Mouse (Mus musculus): ENCODE results near the gene Mapk1. TPM values are rescaled to one million over a fixed set of nuclear protein-coding genes. Genes with fewer than 3 reads are reported as not detected.
A peak's percentile ranks its signal among the peaks of the same experiment; 100 is the strongest.

Mapk1 gene
- polyA plus RNA-seq (2015; fragmentation: Nextera tagmentation; extraction: Ambion mirVana), result 166 and 169 TPM in 2 replicates

- WGBS, result 0% methylated on average over 33 of the region's 35 CpGs
- H3K4me1 ChIP-seq (replicated peaks), result peaks cover 29% of the 10 kb centered on the region
- H3K27ac ChIP-seq, result peak within 1 kb of the TSS; percentile 97
- H3K27me3 ChIP-seq, result no peaks in the 10 kb centered on the region
- peak; percentile 98 for ATAC-seq (ENCODE audit: low FRiP score)
- peak within 1 kb of the TSS; percentile 100 for H3K4me3 ChIP-seq
- H3K9ac ChIP-seq, result peak within 1 kb of the TSS; percentile 97
- peak within 1 kb of the TSS; percentile 70 for H3K4me2 ChIP-seq
- peaks cover 6% of the 10 kb centered on the region; the same call in 1 of the 2 replicates for H3K36me3 ChIP-seq
- H3K9me3 ChIP-seq, result no peaks in the 10 kb centered on the region
These were observed at the start of gene Mapk1 for GRCm38 (mm10) chr16:16983131-16983533. Gene Mapk1, plus strand, starts transcription at chr16:16983382.

- ATAC-seq (ENCODE audit: low FRiP score), result no peak
- Histone ChIP-seq H3K4me3 (no peak overlapping the region), H3K4me2 (no peak overlapping the region), H3K4me1 (replicated peaks) (no peaks in the 10 kb centered on the region), H3K27me3 (no peaks in the 10 kb centered on the region), H3K36me3 (no peaks in the 10 kb centered on the region), H3K9me3 (no peaks in the 10 kb centered on the region), H3K9ac (no peak overlapping the region), H3K27ac (no peak overlapping the region)
- WGBS, result 94% methylated on average over 9 of the region's 9 CpGs
These were observed 43.6 kb upstream of the Mapk1 start for GRCm38 (mm10) chr16:16939543-16939942.

GRCm38 (mm10) chr16:16941078-16941477 is 42.1 kb upstream of the Mapk1 start:
- H3K9me3 ChIP-seq, result no peaks in the 10 kb centered on the region
- 93% methylated on average over 2 of the region's 2 CpGs for WGBS
- H3K27ac ChIP-seq, result no peak overlapping the region
- H3K4me2 ChIP-seq, result no peak overlapping the region
- no peaks in the 10 kb centered on the region for H3K4me1 ChIP-seq (replicated peaks)
- H3K9ac ChIP-seq, result no peak overlapping the region
- ATAC-seq (ENCODE audit: low FRiP score), result no peak
- no peaks in the 10 kb centered on the region for H3K27me3 ChIP-seq
- H3K36me3 ChIP-seq, result no peaks in the 10 kb centered on the region
- no peak overlapping the region for H3K4me3 ChIP-seq

- no peaks in the 10 kb centered on the region for H3K9me3 ChIP-seq
- no peak overlapping the region for H3K4me3 ChIP-seq
- no peak overlapping the region for H3K27ac ChIP-seq
- ATAC-seq (ENCODE audit: low FRiP score), result no peak
- H3K4me2 ChIP-seq, result no peak overlapping the region
- 25% methylated on average over 4 of the region's 5 CpGs for WGBS
- H3K9ac ChIP-seq, result no peak overlapping the region
- H3K4me1 ChIP-seq (replicated peaks), result no peaks in the 10 kb centered on the region
- no peaks in the 10 kb centered on the region for H3K27me3 ChIP-seq
- H3K36me3 ChIP-seq, result no peaks in the 10 kb centered on the region
These were observed 24.6 kb upstream of the Mapk1 start for GRCm38 (mm10) chr16:16958575-16958974.

- no peaks in the 10 kb centered on the region for H3K36me3 ChIP-seq
- H3K9me3 ChIP-seq, result no peaks in the 10 kb centered on the region
- WGBS, result 88% methylated on average over 6 of the region's 6 CpGs
- no peak for ATAC-seq (ENCODE audit: low FRiP score)
- no peak overlapping the region for H3K4me2 ChIP-seq
- H3K9ac ChIP-seq, result no peak overlapping the region
- H3K4me3 ChIP-seq, result no peak overlapping the region
- no peak overlapping the region for H3K27ac ChIP-seq
- H3K27me3 ChIP-seq, result no peaks in the 10 kb centered on the region
- H3K4me1 ChIP-seq (replicated peaks), result no peaks in the 10 kb centered on the region
These were observed 23.3 kb upstream of the Mapk1 start for GRCm38 (mm10) chr16:16959907-16960306.

- H3K4me1 ChIP-seq (replicated peaks), result no peaks in the 10 kb centered on the region
- H3K27me3 ChIP-seq, result no peaks in the 10 kb centered on the region
- H3K27ac ChIP-seq, result no peak overlapping the region
- no peaks in the 10 kb centered on the region for H3K36me3 ChIP-seq
- H3K4me2 ChIP-seq, result no peak overlapping the region
- no peak overlapping the region for H3K9ac ChIP-seq
- ATAC-seq (ENCODE audit: low FRiP score), result no peak
- H3K9me3 ChIP-seq, result no peaks in the 10 kb centered on the region
- no peak overlapping the region for H3K4me3 ChIP-seq
- WGBS, result 76% methylated on average over 1 of the region's 1 CpGs
These were observed 18.0 kb upstream of the Mapk1 start for GRCm38 (mm10) chr16:16965149-16965548.

- no peaks in the 10 kb centered on the region for H3K4me1 ChIP-seq (replicated peaks)
These were observed 16.9 kb upstream of the Mapk1 start for GRCm38 (mm10) chr16:16966290-16966689.

GRCm38 (mm10) chr16:16978061-16978460 is 5.1 kb upstream of the Mapk1 start:
- Histone ChIP-seq H3K4me3 (no peak overlapping the region), H3K9me3 (no peaks in the 10 kb centered on the region), H3K4me2 (no peak overlapping the region), H3K36me3 (no peaks in the 10 kb centered on the region), H3K9ac (no peak overlapping the region), H3K27me3 (no peaks in the 10 kb centered on the region), H3K4me1 (replicated peaks) (no peaks in the 10 kb centered on the region), H3K27ac (no peak overlapping the region)
- ATAC-seq (ENCODE audit: low FRiP score), result no peak
- WGBS, result 87% methylated on average over 3 of the region's 3 CpGs

More at GRCm38 (mm10) chr16:16966290-16966689, 16.9 kb upstream of the Mapk1 start:
- no peak for ATAC-seq (ENCODE audit: low FRiP score)
- H3K9me3 ChIP-seq, result no peaks in the 10 kb centered on the region
- H3K36me3 ChIP-seq, result no peaks in the 10 kb centered on the region
- H3K27ac ChIP-seq, result no peak overlapping the region
- H3K4me2 ChIP-seq, result no peak overlapping the region
- no peak overlapping the region for H3K4me3 ChIP-seq
- H3K27me3 ChIP-seq, result no peaks in the 10 kb centered on the region
- H3K9ac ChIP-seq, result no peak overlapping the region

- WGBS, result 86% methylated on average over 2 of the region's 2 CpGs
- no peaks in the 10 kb centered on the region for H3K36me3 ChIP-seq
- H3K27ac ChIP-seq, result no peak overlapping the region
- H3K9ac ChIP-seq, result no peak overlapping the region
- no peaks in the 10 kb centered on the region for H3K9me3 ChIP-seq
- H3K4me2 ChIP-seq, result no peak overlapping the region
- no peaks in the 10 kb centered on the region for H3K27me3 ChIP-seq
- H3K4me1 ChIP-seq (replicated peaks), result no peaks in the 10 kb centered on the region
- no peak for ATAC-seq (ENCODE audit: low FRiP score)
- H3K4me3 ChIP-seq, result no peak overlapping the region
These were observed 4.4 kb upstream of the Mapk1 start for GRCm38 (mm10) chr16:16978765-16979164.

GRCm38 (mm10) chr16:16982636-16983035 is 546 bp upstream of the Mapk1 start:
- Histone ChIP-seq H3K36me3 (peaks cover 3% of the 10 kb centered on the region; the same call in 1 of the 2 replicates), H3K4me3 (peak overlapping the region; percentile 100), H3K27ac (peak overlapping the region; percentile 97), H3K4me2 (peak overlapping the region; percentile 70), H3K4me1 (replicated peaks) (peaks cover 29% of the 10 kb centered on the region), H3K9me3 (no peaks in the 10 kb centered on the region), H3K9ac (peak overlapping the region; percentile 97), H3K27me3 (no peaks in the 10 kb centered on the region)
- WGBS, result 43% methylated on average over 1 of the region's 2 CpGs
- peak; percentile 66 for ATAC-seq (ENCODE audit: low FRiP score)

- peak overlapping the region; percentile 70 for H3K4me2 ChIP-seq
- under 1% methylated on average over 72 of the region's 75 CpGs for WGBS
- H3K36me3 ChIP-seq, result peaks cover 9% of the 10 kb centered on the region; the same call in 1 of the 2 replicates
- peak overlapping the region; percentile 97 for H3K27ac ChIP-seq
- ATAC-seq (ENCODE audit: low FRiP score), result peak; percentile 79
- peak overlapping the region; percentile 100 for H3K4me3 ChIP-seq
- H3K27me3 ChIP-seq, result no peaks in the 10 kb centered on the region
- peak overlapping the region; percentile 97 for H3K9ac ChIP-seq
- H3K9me3 ChIP-seq, result no peaks in the 10 kb centered on the region
- peaks cover 29% of the 10 kb centered on the region for H3K4me1 ChIP-seq (replicated peaks)
These were observed 596 bp downstream of the Mapk1 start for GRCm38 (mm10) chr16:16983534-16984422.

- Histone ChIP-seq H3K27ac (no peak overlapping the region; the same call in 1 of the 2 replicates), H3K9me3 (no peaks in the 10 kb centered on the region), H3K4me3 (peak overlapping the region; percentile 100), H3K4me2 (peak overlapping the region; percentile 70), H3K9ac (peak overlapping the region; percentile 97), H3K4me1 (replicated peaks) (peaks cover 29% of the 10 kb centered on the region), H3K36me3 (peaks cover 9% of the 10 kb centered on the region; the same call in 1 of the 2 replicates), H3K27me3 (no peaks in the 10 kb centered on the region)
- WGBS, result 28% methylated on average over 9 of the region's 9 CpGs
- no peak for ATAC-seq (ENCODE audit: low FRiP score)
These were observed 1.3 kb downstream of the Mapk1 start for GRCm38 (mm10) chr16:16984423-16984941.
